ENCODE assay signal across 21 mouse cellular contexts in the genomic region with DNA sequence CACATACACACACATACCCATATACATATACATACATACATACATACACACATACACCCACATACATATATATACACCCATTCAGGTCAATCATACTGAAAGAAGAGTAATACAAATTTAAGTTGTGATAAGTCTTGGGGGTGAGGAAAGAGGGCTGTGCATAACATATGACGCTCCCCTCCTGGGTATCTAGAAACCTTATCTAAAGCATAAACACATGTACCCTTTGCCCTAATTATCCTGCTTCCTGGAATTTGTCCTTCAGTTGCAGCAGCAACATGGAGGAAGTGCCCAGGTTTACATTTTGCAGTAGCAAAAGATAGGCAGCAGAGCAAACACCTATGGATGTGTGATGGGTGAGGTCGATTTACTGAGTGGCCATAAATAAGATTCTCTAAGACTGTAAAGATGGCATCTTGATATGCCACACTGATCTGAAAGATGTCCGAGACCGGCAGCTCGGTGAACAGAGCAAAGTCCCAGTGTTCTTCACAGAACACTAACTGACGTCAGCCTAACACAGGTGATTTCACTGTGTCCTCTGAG.
"Had no signal": no experiment of that assay in that cellular context is flagged by ENCODE, and none has a peak within 500 bp of the region (broad histone marks: within the 10 kb centered on the region; RNA-seq: fewer than 3 reads in every experiment).

No protein-coding gene starts in this region.

- DNase-seq: kidney, adult 11 months; kidney, adult 8-10 months; kidney, postnatal 10 days; kidney, postnatal 4 days; left cerebral cortex, postnatal 4 days; lung, adult 2 months; lung, postnatal 36 days; retina, postnatal 1 day; right cerebral cortex, postnatal 25 days; thymus, postnatal 25 days had no signal

- H3K4me3 ChIP-seq: kidney, embryonic 15.5 days; limb, embryonic 12.5 days; limb, embryonic 15.5 days; liver, embryonic 15.5 days; megakaryocyte, embryonic 14.5 days; midbrain, embryonic 10.5 days; midbrain, embryonic 13.5 days; myocyte; neural tube, embryonic 13.5 days had no signal

- H3K4me1 ChIP-seq: kidney, embryonic 15.5 days; limb, embryonic 12.5 days; limb, embryonic 15.5 days; midbrain, embryonic 10.5 days; midbrain, embryonic 13.5 days; neural tube, embryonic 13.5 days had no signal

- H3K4me2 ChIP-seq: kidney, embryonic 15.5 days; limb, embryonic 12.5 days; limb, embryonic 15.5 days; liver, embryonic 11.5 days; liver, embryonic 15.5 days; midbrain, embryonic 13.5 days; neural tube, embryonic 13.5 days had no signal

- H3K9me3 ChIP-seq: kidney, embryonic 15.5 days; limb, embryonic 12.5 days; limb, embryonic 15.5 days; liver, embryonic 15.5 days; midbrain, embryonic 10.5 days; midbrain, embryonic 13.5 days; neural tube, embryonic 13.5 days had no signal

- H3K27ac ChIP-seq: kidney, embryonic 15.5 days; limb, embryonic 12.5 days; limb, embryonic 15.5 days; liver, embryonic 15.5 days; midbrain, embryonic 10.5 days; midbrain, embryonic 13.5 days; neural tube, embryonic 13.5 days had no signal

- H3K36me3 ChIP-seq: kidney, embryonic 15.5 days; limb, embryonic 12.5 days; limb, embryonic 15.5 days; liver, embryonic 15.5 days; midbrain, embryonic 10.5 days; midbrain, embryonic 13.5 days; neural tube, embryonic 13.5 days had no signal

- H3K9ac ChIP-seq: kidney, embryonic 15.5 days; limb, embryonic 12.5 days; limb, embryonic 15.5 days; liver, embryonic 15.5 days; midbrain, embryonic 13.5 days; neural tube, embryonic 13.5 days had no signal

- ATAC-seq: midbrain, embryonic 13.5 days; midbrain, embryonic 16.5 days had no signal

- H3K27me3 ChIP-seq: kidney, embryonic 15.5 days; limb, embryonic 12.5 days; limb, embryonic 15.5 days; liver, embryonic 15.5 days; megakaryocyte, embryonic 14.5 days; midbrain, embryonic 13.5 days; neural tube, embryonic 13.5 days had no signal
